Mouse (Mus musculus) stomach, postnatal 0 days (tissue): Measurements from ENCODE around the gene Fbxl7.

Experiments used
- CTCF ChIP-seq: IDR thresholded peaks from 2 replicates; pipeline ENCODE4 v1.5.1; 2016; ENCODE audit warnings: antibody characterized with exemption, low read depth, mild to moderate bottlenecking, moderate library complexity
- EP300 ChIP-seq: optimal IDR thresholded peaks from 2 replicates; pipeline ENCODE3; 2016; ENCODE audit warnings: antibody characterized with exemption

GRCm38 (mm10) chr15:26834415-26834814 is 61.0 kb downstream of the Fbxl7 start:
- no peak for TF ChIP-seq EP300
- TF ChIP-seq CTCF: no peak
